Mouse (Mus musculus): ENCODE data around the gene Tsc22d1.

DNA sequence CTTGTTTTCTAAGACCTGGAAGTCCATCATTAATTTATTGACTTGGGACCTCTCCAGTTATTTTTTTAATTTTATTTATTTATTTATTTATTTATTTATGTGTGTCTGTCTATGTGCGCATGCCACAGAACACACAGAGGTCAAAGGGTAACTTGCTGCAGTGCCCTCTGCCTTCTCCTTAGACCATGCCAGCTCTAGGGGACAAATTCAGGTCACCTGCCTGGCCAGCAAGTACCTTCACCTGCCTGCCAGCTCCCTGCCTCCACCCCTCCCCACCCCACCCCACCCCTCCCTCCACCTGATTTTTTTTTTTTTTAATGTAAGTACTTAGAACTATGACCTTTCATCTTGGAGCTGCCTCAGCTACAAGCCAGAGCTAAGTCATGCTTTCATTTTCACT lies 68.9 kb downstream of the Tsc22d1 start:
- no peak for TF ChIP-seq CTCF (IDR thresholded peaks at IDR 0.05; ENCODE audit: low read depth, low read length)
- TF ChIP-seq GATA1 (IDR thresholded peaks at IDR 0.05; ENCODE audit: borderline replicate concordance, low read length) = no peak
- TF ChIP-seq POLR2AphosphoS5 (IDR thresholded peaks at IDR 0.05; ENCODE audit: insufficient replicate concordance, low read depth, low read length) = no peak
- TF ChIP-seq TAL1 (conservative IDR thresholded peaks at IDR 0.05; ENCODE audit: low read depth, low read length) = no peak
- no peak for TF ChIP-seq GATA2 (IDR thresholded peaks at IDR 0.05; ENCODE audit: borderline replicate concordance, low read depth, low read length)

Measured in G1E (cell line).